Mouse (Mus musculus) testis, adult 2 months (tissue): ENCODE results near the gene D6Ertd527e.

Experiments used
- CTCF ChIP-seq: fragments of 200-500 bp; IDR thresholded peaks from 2 replicates; pipeline ENCODE4 v1.5.1; 2012; ENCODE audit warnings: low read depth, mild to moderate bottlenecking, inconsistent platforms, low read length, moderate library complexity; ENCODE audit not compliant: control insufficient read depth, insufficient read depth, insufficient replicate concordance
- POLR2A ChIP-seq: fragments of 200-500 bp; IDR thresholded peaks from 2 replicates; pipeline ENCODE4 v1.6.1; 2012; ENCODE audit warnings: low read depth, mild to moderate bottlenecking, inconsistent platforms, low read length, moderate library complexity; ENCODE audit not compliant: control insufficient read depth

DNA sequence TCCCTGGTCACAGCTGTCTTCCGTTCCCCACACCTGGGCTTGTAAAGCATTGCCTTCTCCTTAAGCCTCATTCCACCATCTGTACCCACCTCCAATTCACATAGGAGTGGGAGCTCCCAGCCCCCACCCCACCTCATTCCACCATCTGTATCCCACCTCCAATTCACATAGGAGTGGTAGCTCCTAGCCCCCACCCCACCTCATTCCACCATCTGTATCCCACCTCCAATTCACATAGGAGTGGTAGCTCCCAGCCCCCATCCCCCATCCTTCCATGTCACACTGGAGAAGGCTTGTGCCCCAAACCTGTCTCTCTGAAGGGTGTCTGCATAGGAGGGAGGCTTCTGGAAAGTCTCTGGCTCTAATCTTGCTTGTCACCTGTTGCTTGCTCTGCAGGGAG, 1.2 kb upstream of the D6Ertd527e start:
- no peak for TF ChIP-seq POLR2A
- TF ChIP-seq CTCF = no peak
